ENCODE assay signal across 8 mouse cellular contexts in genomic region chr2:148406971-148407869, GRCm38 (mm10). TPM values are rescaled to one million over a fixed set of nuclear protein-coding genes. Genes with fewer than 3 reads are reported as not detected.
A peak's percentile ranks its signal among the peaks of the same experiment; 100 is the strongest.
DNase-seq lines count a peak whose midpoint lies in the region; ATAC-seq lines count a peak whose summit lies in the region.

No protein-coding gene starts in this region.

- H3K4me2 ChIP-seq in forebrain, embryonic 12.5 days: peak overlapping the region; percentile 58
- peak overlapping the region; percentile 59 for H3K4me2 ChIP-seq in hindbrain, embryonic 11.5 days (replicated peaks; ENCODE audit: low read depth, low read length)
- H3K4me2 ChIP-seq in liver, embryonic 11.5 days: peak overlapping the region; percentile 69

- WGBS in forebrain, embryonic 12.5 days: 3% methylated on average over 55 of the region's 55 CpGs
- WGBS in hindbrain, embryonic 11.5 days: 6% methylated on average over 55 of the region's 55 CpGs
- 4% methylated on average over 55 of the region's 55 CpGs for WGBS in liver, embryonic 11.5 days

- peak; percentile 34; the same call in 1 of the 2 replicates for ATAC-seq in forebrain, embryonic 12.5 days (ENCODE audit: low FRiP score)
- peak; percentile 58 for ATAC-seq in hindbrain, embryonic 11.5 days (ENCODE audit: low FRiP score)
- ATAC-seq in liver, embryonic 11.5 days (replicated peaks; ENCODE audit: low FRiP score): peak; percentile 33
- ATAC-seq in monocyte, adult 5-6 weeks (replicated peaks; ENCODE audit: insufficient number of reproducible peaks, low FRiP score, low TSS enrichment, poor library complexity, severe bottlenecking): 0 out of 2 replicates have a peak, but pooled peaks have one; percentile 4

- peak; percentile 30 for DNase-seq in right cerebral cortex, postnatal 4 days
- DNase-seq in right cerebral cortex, postnatal 10 days (ENCODE audit: low spot score in 2 of 2): no peak
- DNase-seq in hindbrain, embryonic 11.5 days (ENCODE audit: low spot score): peak; percentile 63
- DNase-seq in liver, embryonic 11.5 days (ENCODE audit: low spot score): peak; percentile 65
- peak; percentile 44 for DNase-seq in urinary bladder, postnatal 25 days (ENCODE audit: low spot score)
- no peak for DNase-seq in right cerebral cortex, adult 18-20 months

- peaks cover 49% of the 10 kb centered on the region for H3K27me3 ChIP-seq in forebrain, embryonic 12.5 days
- H3K27me3 ChIP-seq in hindbrain, embryonic 11.5 days (ENCODE audit: control insufficient read depth, insufficient read depth, low read length): peaks cover 37% of the 10 kb centered on the region
- peaks cover 31% of the 10 kb centered on the region for H3K27me3 ChIP-seq in liver, embryonic 11.5 days (replicated peaks; ENCODE audit: control insufficient read depth, insufficient read depth, low read length)

- H3K27ac ChIP-seq in forebrain, embryonic 12.5 days: no peak overlapping the region
- H3K27ac ChIP-seq in hindbrain, embryonic 11.5 days (ENCODE audit: low read depth, low read length): no peak overlapping the region
- no peak overlapping the region for H3K27ac ChIP-seq in liver, embryonic 11.5 days (ENCODE audit: low read depth, low read length)

- H3K4me1 ChIP-seq in forebrain, embryonic 12.5 days: peaks cover 28% of the 10 kb centered on the region
- peaks cover 12% of the 10 kb centered on the region for H3K4me1 ChIP-seq in hindbrain, embryonic 11.5 days (replicated peaks; ENCODE audit: control insufficient read depth, insufficient read depth, low read length)
- peaks cover 5% of the 10 kb centered on the region for H3K4me1 ChIP-seq in liver, embryonic 11.5 days (replicated peaks; ENCODE audit: control insufficient read depth, insufficient read depth, low read length)

- H3K9me3 ChIP-seq in forebrain, embryonic 12.5 days: no peaks in the 10 kb centered on the region
- no peaks in the 10 kb centered on the region for H3K9me3 ChIP-seq in hindbrain, embryonic 11.5 days (ENCODE audit: control insufficient read depth, low read length)
- no peaks in the 10 kb centered on the region for H3K9me3 ChIP-seq in liver, embryonic 11.5 days (ENCODE audit: control insufficient read depth, low read length)

- H3K36me3 ChIP-seq in forebrain, embryonic 12.5 days (replicated peaks): no peaks in the 10 kb centered on the region
- H3K36me3 ChIP-seq in hindbrain, embryonic 11.5 days (ENCODE audit: control insufficient read depth, insufficient read depth, low read length): no peaks in the 10 kb centered on the region
- no peaks in the 10 kb centered on the region for H3K36me3 ChIP-seq in liver, embryonic 11.5 days (ENCODE audit: control insufficient read depth, insufficient read depth, low read length)

- H3K4me3 ChIP-seq in forebrain, embryonic 12.5 days (replicated peaks): peak overlapping the region; percentile 37
- H3K4me3 ChIP-seq in hindbrain, embryonic 11.5 days (ENCODE audit: low read depth, low read length): peak overlapping the region; percentile 34
- peak overlapping the region; percentile 44 for H3K4me3 ChIP-seq in liver, embryonic 11.5 days (ENCODE audit: low read depth, low read length)

- peak overlapping the region; percentile 44 for H3K9ac ChIP-seq in forebrain, embryonic 12.5 days
- peak overlapping the region; percentile 40 for H3K9ac ChIP-seq in hindbrain, embryonic 11.5 days (ENCODE audit: low read depth, low read length)
- peak overlapping the region; percentile 40; the same call in 1 of the 2 replicates for H3K9ac ChIP-seq in liver, embryonic 11.5 days (ENCODE audit: low read depth, low read length)

RNA-seq across cellular contexts. Expression of gene Thbd, which starts 0.8 kb away (rescaled TPM):
- polyA plus RNA-seq in forebrain, embryonic 12.5 days (2016; fragmentation: Nextera tagmentation; extraction: Ambion mirVana): 4.1 and 4.8 TPM in 2 replicates
- polyA plus RNA-seq in hindbrain, embryonic 11.5 days (2014; fragmentation: Nextera tagmentation; extraction: Ambion mirVana): 6.8 and 7.4 TPM in 2 replicates
- polyA plus RNA-seq in liver, embryonic 11.5 days (2014; fragmentation: Nextera tagmentation; extraction: Ambion mirVana): 4.6 and 5.2 TPM in 2 replicates
- 64.1 to 101 TPM (median 81.2 TPM) in 3 replicates for total RNA-seq in monocyte, adult 5-6 weeks (2017)

RNA-seq across cellular contexts. Expression of gene Sstr4, which starts 12.1 kb away (rescaled TPM):
- 0.70 and 1.00 TPM in 2 replicates for polyA plus RNA-seq in forebrain, embryonic 12.5 days (2016; fragmentation: Nextera tagmentation; extraction: Ambion mirVana)
- 0.75 and 0.85 TPM in 2 replicates for polyA plus RNA-seq in hindbrain, embryonic 11.5 days (2014; fragmentation: Nextera tagmentation; extraction: Ambion mirVana)
- polyA plus RNA-seq in liver, embryonic 11.5 days (2014; fragmentation: Nextera tagmentation; extraction: Ambion mirVana): 0.42 and 0.43 TPM in 2 replicates
- total RNA-seq in monocyte, adult 5-6 weeks (2017): 5.5 to 10.3 TPM (median 8.7 TPM) in 3 replicates

RNA-seq across cellular contexts. Expression of gene Cd93, which starts 36.1 kb away (rescaled TPM):
- 5.7 and 6.4 TPM in 2 replicates for polyA plus RNA-seq in forebrain, embryonic 12.5 days (2016; fragmentation: Nextera tagmentation; extraction: Ambion mirVana)
- 6.2 and 7.5 TPM in 2 replicates for polyA plus RNA-seq in hindbrain, embryonic 11.5 days (2014; fragmentation: Nextera tagmentation; extraction: Ambion mirVana)
- 4.6 and 5.0 TPM in 2 replicates for polyA plus RNA-seq in liver, embryonic 11.5 days (2014; fragmentation: Nextera tagmentation; extraction: Ambion mirVana)
- total RNA-seq in monocyte, adult 5-6 weeks (2017): 4.8 to 5.9 TPM (median 4.9 TPM) in 3 replicates

Comparison
In these comparisons a context has a peak if more than half of its experiments do, and no peak if none do; other contexts are left out.
1. DNase-seq: peak in right cerebral cortex, postnatal 4 days (single experiment), hindbrain, embryonic 11.5 days (single experiment), liver, embryonic 11.5 days (single experiment) and urinary bladder, postnatal 25 days (single experiment); none in right cerebral cortex, postnatal 10 days (0 of 2) and right cerebral cortex, adult 18-20 months (single experiment).
2. ATAC-seq: peak in every context shown above with its lines; median percentile 58 in hindbrain, embryonic 11.5 days; 34 in forebrain, embryonic 12.5 days; 33 in liver, embryonic 11.5 days; 4 in monocyte, adult 5-6 weeks.
3. Peak in every context shown above with its lines, with median percentiles within 50 percentile points of each other: H3K4me2 ChIP-seq, H3K4me3 ChIP-seq and H3K9ac ChIP-seq.